In the genomic region with DNA sequence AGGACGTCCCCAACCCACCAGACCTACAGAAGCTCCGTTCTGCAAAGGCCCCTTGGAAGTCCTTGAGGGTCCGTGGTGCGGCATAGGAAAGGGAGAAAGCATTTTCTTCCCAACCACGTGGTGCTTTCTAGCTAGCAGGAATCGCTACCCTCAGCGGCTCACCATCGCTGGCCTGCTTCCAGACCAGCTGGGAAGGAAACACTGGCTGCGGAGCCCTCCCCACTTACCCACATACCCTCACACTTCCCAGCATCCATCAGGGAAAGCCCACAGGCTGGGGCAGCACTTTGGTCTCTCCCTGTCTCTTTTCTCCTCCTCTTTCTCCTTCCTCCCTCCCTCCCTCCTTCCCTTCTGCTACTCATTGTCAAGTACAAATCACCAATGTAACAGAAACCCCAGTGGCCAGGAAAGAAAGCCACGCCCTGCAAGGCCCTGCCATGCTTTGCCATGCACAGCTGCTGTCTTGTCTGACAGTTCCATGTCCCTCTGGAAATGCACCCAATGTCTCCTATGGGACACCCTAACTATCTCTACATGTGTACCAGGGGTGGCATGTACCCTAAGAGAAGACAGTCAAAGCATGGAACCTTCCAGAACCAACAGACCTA, we compare ENCODE assay signal across 8 mouse cellular contexts. TPM values are rescaled to one million over a fixed set of nuclear protein-coding genes. Genes with fewer than 3 reads are reported as not detected.
DNase-seq lines count a peak whose midpoint lies in the region; ATAC-seq lines count a peak whose summit lies in the region.

No protein-coding gene starts in this region.

- H3K4me2 ChIP-seq in embryonic facial prominence, embryonic 13.5 days, result no peak overlapping the region
- H3K4me2 ChIP-seq in neural tube, embryonic 15.5 days, result no peak overlapping the region

- 63% methylated on average over 10 of the region's 10 CpGs for WGBS in embryonic facial prominence, embryonic 13.5 days
- WGBS in embryonic facial prominence, embryonic 10.5 days, result 83% methylated on average over 10 of the region's 10 CpGs
- 59% methylated on average over 10 of the region's 10 CpGs for WGBS in neural tube, embryonic 15.5 days

- intact Hi-C loops in left cerebral cortex, postnatal 25 days (cut with DNase I), result no loop called here

- H3K27me3 ChIP-seq in embryonic facial prominence, embryonic 13.5 days, result no peaks in the 10 kb centered on the region
- no peaks in the 10 kb centered on the region for H3K27me3 ChIP-seq in embryonic facial prominence, embryonic 10.5 days (replicated peaks; ENCODE audit: low read depth, poor library complexity, severe bottlenecking)
- H3K27me3 ChIP-seq in neural tube, embryonic 15.5 days (replicated peaks), result no peaks in the 10 kb centered on the region

- H3K9ac ChIP-seq in embryonic facial prominence, embryonic 13.5 days, result no peak overlapping the region
- H3K9ac ChIP-seq in neural tube, embryonic 15.5 days (replicated peaks), result no peak overlapping the region

- no peak overlapping the region for H3K4me3 ChIP-seq in embryonic facial prominence, embryonic 13.5 days
- no peak overlapping the region for H3K4me3 ChIP-seq in embryonic facial prominence, embryonic 10.5 days
- no peak overlapping the region for H3K4me3 ChIP-seq in neural tube, embryonic 15.5 days (replicated peaks)

- ATAC-seq in embryonic facial prominence, embryonic 13.5 days (ENCODE audit: insufficient number of reproducible peaks, insufficient read depth, low FRiP score, low TSS enrichment, low read depth), result no peak
- ATAC-seq in hematopoietic stem cell, adult 5-6 weeks (replicated peaks in 1 of 2; ENCODE audit: insufficient read depth in 1 of 2, low FRiP score in 2 of 2, low TSS enrichment in 1 of 2, low read depth in 1 of 2, poor library complexity in 2 of 2, severe bottlenecking in 2 of 2), result peak; percentile 33 to 51
- ATAC-seq in neural tube, embryonic 15.5 days (ENCODE audit: low FRiP score), result 0 out of 2 replicates have a peak, but pooled peaks have one; percentile 20

- H3K9me3 ChIP-seq in embryonic facial prominence, embryonic 13.5 days, result no peaks in the 10 kb centered on the region
- H3K9me3 ChIP-seq in embryonic facial prominence, embryonic 10.5 days, result no peaks in the 10 kb centered on the region
- H3K9me3 ChIP-seq in neural tube, embryonic 15.5 days (replicated peaks), result no peaks in the 10 kb centered on the region

- H3K27ac ChIP-seq in embryonic facial prominence, embryonic 13.5 days, result 0 out of 2 replicates have a peak overlapping the region, but pooled peaks have one; percentile 22
- H3K27ac ChIP-seq in embryonic facial prominence, embryonic 10.5 days (replicated peaks), result no peak overlapping the region
- no peak overlapping the region for H3K27ac ChIP-seq in neural tube, embryonic 15.5 days (replicated peaks)

- DNase-seq in embryonic facial prominence, embryonic 10.5 days (ENCODE audit: low spot score), result no peak
- DNase-seq in left cerebral cortex, postnatal 25 days (ENCODE audit: low spot score in 2 of 2), result peak; percentile 41 to 58
- DNase-seq in left cerebral cortex, adult 9 months (ENCODE audit: low spot score in 2 of 2), result no peak
- DNase-seq in thymus, postnatal 14 days, result no peak
- no peak for DNase-seq in frontal cortex, postnatal 25 days (ENCODE audit: low spot score in 2 of 2)

- peaks cover 27% of the 10 kb centered on the region for H3K4me1 ChIP-seq in embryonic facial prominence, embryonic 13.5 days
- peaks cover 23% of the 10 kb centered on the region for H3K4me1 ChIP-seq in embryonic facial prominence, embryonic 10.5 days
- peaks cover 20% of the 10 kb centered on the region for H3K4me1 ChIP-seq in neural tube, embryonic 15.5 days

- H3K36me3 ChIP-seq in embryonic facial prominence, embryonic 13.5 days, result no peaks in the 10 kb centered on the region
- H3K36me3 ChIP-seq in embryonic facial prominence, embryonic 10.5 days (replicated peaks), result no peaks in the 10 kb centered on the region
- no peaks in the 10 kb centered on the region for H3K36me3 ChIP-seq in neural tube, embryonic 15.5 days

RNA-seq across cellular contexts. Expression of a gene that starts 27.4 kb away (rescaled TPM):
- 55.6 and 61.9 TPM in 2 replicates for polyA plus RNA-seq in embryonic facial prominence, embryonic 13.5 days (2015; fragmentation: Nextera tagmentation; extraction: Ambion mirVana)
- polyA plus RNA-seq in embryonic facial prominence, embryonic 10.5 days (2016; fragmentation: Nextera tagmentation; extraction: Ambion mirVana), result 65.0 and 67.6 TPM in 2 replicates
- total RNA-seq in left cerebral cortex, postnatal 25 days (2021), result 100 to 1,000 TPM; 193 to 195 TPM
- 126 and 133 TPM in 2 replicates for total RNA-seq in hematopoietic stem cell, adult 5-6 weeks (2017)
- 130 and 132 TPM in 2 replicates for polyA plus RNA-seq in neural tube, embryonic 15.5 days (2015; fragmentation: Nextera tagmentation; extraction: Ambion mirVana)

Comparison
In these comparisons a context has a peak if more than half of its experiments do, and no peak if none do; other contexts are left out.
1. DNase-seq: peak in left cerebral cortex, postnatal 25 days (2 of 2); none in embryonic facial prominence, embryonic 10.5 days (single experiment), left cerebral cortex, adult 9 months (0 of 2), thymus, postnatal 14 days (single experiment) and frontal cortex, postnatal 25 days (0 of 2).